Mouse (Mus musculus) left cerebral cortex, postnatal 25 days (tissue): ENCODE measurements around the gene Mtcl1. TPM values are rescaled to one million over a fixed set of nuclear protein-coding genes. Genes with fewer than 3 reads are reported as not detected.

Source experiments
- DNase-seq, 2 experiments: peaks; one replicate each; pipeline ENCODE4 v3.0.0; 2022; ENCODE audit warnings: low spot score in 2 of 2, mixed read lengths in 1 of 2
- intact Hi-C: fragments of 180-260 bp; cut with DNase I; formaldehyde crosslinking; loops from one replicate; pipeline ENCODE4 v1.15.1; 2025
- total RNA-seq, 2 experiments: library from RNA; stranded (reverse); gene quantifications; 2 replicates each; pipeline ENCODE4 v1.2.3; 2021

Gene Mtcl1
- total RNA-seq, 2 experiments from 2014 or later, result 89.4 to 96.4 TPM

DNA sequence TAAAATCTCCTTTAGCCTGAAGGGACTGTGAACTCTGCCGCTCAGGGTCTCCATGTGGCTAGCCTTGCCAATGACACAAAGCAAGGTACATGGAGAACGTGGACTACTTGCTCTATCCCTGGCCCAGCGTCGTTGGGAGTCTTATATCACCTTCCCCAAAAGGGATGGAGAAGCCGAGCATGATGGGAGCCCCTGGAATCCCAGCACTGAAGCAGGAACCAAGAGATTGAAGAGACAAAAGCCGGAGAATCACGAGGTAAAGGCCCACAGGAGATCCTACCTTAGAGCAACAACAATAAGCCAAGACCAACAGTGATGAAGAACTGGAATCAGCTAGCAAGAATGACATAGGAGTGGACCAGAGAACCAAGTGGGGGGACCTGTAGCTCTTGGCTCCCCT lies 147.6 kb downstream of the Mtcl1 start:
- no peak for DNase-seq
- intact Hi-C loops, result no loop called here

DNA sequence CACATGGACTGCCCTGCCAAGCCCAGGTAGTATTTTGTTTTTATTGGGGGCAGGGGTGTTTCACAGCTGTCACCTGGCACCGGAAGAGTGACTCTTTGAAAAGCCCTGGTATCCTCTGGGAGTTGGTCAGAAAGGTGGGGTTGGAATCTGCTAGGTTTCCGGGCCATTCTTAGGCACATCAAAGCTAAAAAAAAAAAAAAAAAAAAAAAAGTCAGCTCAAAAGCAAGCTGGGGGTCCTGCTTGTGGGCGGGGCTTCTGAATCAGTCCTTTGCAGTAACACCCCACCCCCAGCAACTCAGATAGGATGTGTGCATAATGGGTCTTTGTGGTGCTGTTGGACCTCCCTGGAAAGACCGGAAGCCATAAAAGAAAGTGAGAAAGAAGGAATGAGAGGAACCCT lies 148.3 kb downstream of the Mtcl1 start:
- DNase-seq, result no peak
- intact Hi-C loops, result no loop called here

DNA sequence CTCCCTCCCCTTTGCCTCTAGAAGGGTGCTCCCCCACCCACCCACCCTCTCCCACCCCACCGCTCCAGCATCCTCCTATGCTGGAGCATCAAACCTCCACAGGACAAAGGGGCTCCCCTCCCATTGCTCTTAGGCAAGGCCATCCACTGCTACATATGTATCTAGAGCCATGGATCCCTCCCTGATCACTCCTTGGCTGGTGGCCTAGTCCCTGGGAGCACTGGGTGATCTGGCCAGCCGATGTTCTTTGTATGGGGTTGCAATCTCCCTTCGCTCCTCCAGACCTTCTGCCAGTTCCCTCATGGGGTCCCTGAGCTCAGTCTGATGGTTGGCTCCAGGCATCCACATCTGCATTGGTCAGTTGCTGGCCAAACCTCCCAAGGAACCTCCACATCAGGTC lies 151.8 kb downstream of the Mtcl1 start:
- DNase-seq, result no peak
- intact Hi-C loops, result no loop called here

DNA sequence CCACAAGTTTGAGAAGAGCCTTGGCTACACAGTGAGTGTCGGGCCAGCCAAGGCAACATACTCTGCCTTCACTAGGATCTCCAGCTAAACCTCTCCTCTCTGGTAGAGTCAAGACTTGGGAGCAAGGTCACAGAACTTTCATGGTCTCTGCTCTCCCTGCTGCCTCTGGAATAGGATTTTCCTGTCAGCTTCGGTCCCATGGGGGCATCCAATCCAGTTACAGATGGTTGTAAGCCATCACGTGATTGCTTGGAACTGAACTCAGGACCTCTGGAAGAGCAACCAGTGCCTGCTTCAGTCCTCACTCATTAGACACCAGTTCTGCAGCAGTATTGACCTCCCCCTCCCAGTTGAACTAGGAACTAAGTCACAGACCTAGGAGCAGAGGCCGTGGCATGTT lies 156.0 kb downstream of the Mtcl1 start:
- intact Hi-C loops, result no loop called here
- DNase-seq, result no peak

DNA sequence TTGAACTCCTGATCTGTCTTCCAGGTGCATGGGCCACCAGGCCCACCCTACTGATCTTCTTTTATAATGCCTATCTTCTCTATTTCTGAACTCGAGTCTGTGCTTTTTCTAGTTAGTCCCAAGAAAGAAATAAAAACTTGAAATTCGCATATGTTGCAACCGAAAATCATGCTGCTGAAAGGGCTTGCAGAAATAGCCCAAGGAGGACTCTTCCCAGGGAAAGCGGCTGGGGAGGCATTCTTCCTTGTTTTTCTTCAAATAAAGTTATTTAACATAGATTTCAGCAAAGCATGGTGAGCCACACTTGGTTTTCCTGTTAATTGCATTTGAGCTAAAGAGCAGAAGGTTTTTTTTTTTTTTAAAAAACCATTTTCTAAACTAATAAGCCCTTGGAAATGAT lies 159.7 kb downstream of the Mtcl1 start:
- intact Hi-C loops, result no loop called here
- DNase-seq, result peak in 1 of 2 experiments; percentile 51

Other genes starting within 250 kb of the Mtcl1 start
- 100 to 1,000 TPM; 118 to 120 TPM for gene Rab12, start 70.0 kb upstream of the Mtcl1 start, total RNA-seq
- under 1 TPM; 0.14 to 0.25 TPM for gene Themis3, start 144.9 kb upstream of the Mtcl1 start, total RNA-seq